8 mouse cellular contexts compared by ENCODE assay signal in the genomic region with DNA sequence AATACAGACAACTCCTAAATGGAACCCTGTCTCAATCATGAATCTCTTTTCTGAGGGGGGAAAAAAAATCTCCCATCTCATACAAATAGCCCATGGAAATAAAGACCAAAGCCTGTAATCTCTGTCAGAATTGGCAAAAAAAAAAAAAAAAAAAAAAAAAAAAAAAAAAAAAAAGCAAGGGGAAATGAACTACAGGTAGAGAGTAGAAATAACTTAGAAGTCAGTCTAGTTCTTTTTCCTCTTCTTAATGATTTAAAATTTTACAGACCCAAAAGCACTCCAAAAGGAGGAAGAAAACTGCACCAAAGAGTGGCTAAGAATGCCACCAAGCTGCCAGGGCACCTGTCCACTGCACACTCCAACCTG. TPM values are rescaled to one million over a fixed set of nuclear protein-coding genes. Genes with fewer than 3 reads are reported as not detected.
DNase-seq lines count a peak whose midpoint lies in the region; ATAC-seq and TF ChIP-seq lines count a peak whose summit lies in the region.

No protein-coding gene starts in this region.

- peak overlapping the region; percentile 88 for H3K4me2 ChIP-seq in kidney, postnatal 0 days (ENCODE audit: low read length)
- peak overlapping the region; percentile 100 for H3K4me2 ChIP-seq in embryonic facial prominence, embryonic 11.5 days (ENCODE audit: low read depth, low read length)
- H3K4me2 ChIP-seq in intestine, embryonic 14.5 days (ENCODE audit: low read length) = peak overlapping the region; percentile 98
- H3K4me2 ChIP-seq in myocyte (ENCODE audit: low read depth) = peak overlapping the region; percentile 92

- H3K4me3 ChIP-seq in kidney, postnatal 0 days (replicated peaks; ENCODE audit: low read depth, low read length) = peak overlapping the region; percentile 87
- peak overlapping the region; percentile 70 for H3K4me3 ChIP-seq in embryonic facial prominence, embryonic 11.5 days (ENCODE audit: low read depth, low read length)
- peak overlapping the region; percentile 71 for H3K4me3 ChIP-seq in intestine, embryonic 14.5 days (ENCODE audit: low read depth, low read length)
- H3K4me3 ChIP-seq in myocyte = peak overlapping the region; percentile 32

- ATAC-seq in kidney, postnatal 0 days (replicated peaks; ENCODE audit: low FRiP score, low read depth) = no peak
- no peak for ATAC-seq in embryonic facial prominence, embryonic 11.5 days (replicated peaks; ENCODE audit: insufficient number of reproducible peaks, low FRiP score, low TSS enrichment, low read depth)
- no peak for ATAC-seq in intestine, embryonic 14.5 days (replicated peaks; ENCODE audit: low FRiP score, low TSS enrichment, low read depth)

- TF ChIP-seq CTCF in kidney, postnatal 0 days (IDR thresholded peaks at IDR 0.05; ENCODE audit: low read depth) = no peak

- H3K36me3 ChIP-seq in kidney, postnatal 0 days (ENCODE audit: insufficient read depth, low read length) = no peaks in the 10 kb centered on the region
- no peaks in the 10 kb centered on the region for H3K36me3 ChIP-seq in embryonic facial prominence, embryonic 11.5 days (replicated peaks; ENCODE audit: control insufficient read depth, insufficient read depth, low read depth, low read length)
- no peaks in the 10 kb centered on the region for H3K36me3 ChIP-seq in intestine, embryonic 14.5 days (ENCODE audit: control insufficient read depth, insufficient read depth, low read length)
- no peaks in the 10 kb centered on the region for H3K36me3 ChIP-seq in myocyte (ENCODE audit: control insufficient read depth, insufficient read depth)

- peaks cover 35% of the 10 kb centered on the region for H3K79me2 ChIP-seq in myocyte (ENCODE audit: control insufficient read depth, insufficient read depth)

- no peaks in the 10 kb centered on the region for H3K27me3 ChIP-seq in kidney, postnatal 0 days (ENCODE audit: insufficient read depth, low read length)
- no peaks in the 10 kb centered on the region for H3K27me3 ChIP-seq in embryonic facial prominence, embryonic 11.5 days (ENCODE audit: control insufficient read depth, insufficient read depth, low read length)
- 0 out of 2 replicates have a peak, but pooled peaks cover 3% of the 10 kb centered on the region for H3K27me3 ChIP-seq in intestine, embryonic 14.5 days (replicated peaks; ENCODE audit: control insufficient read depth, insufficient read depth, low read length)
- no peaks in the 10 kb centered on the region for H3K27me3 ChIP-seq in myocyte (ENCODE audit: control insufficient read depth, insufficient read depth, insufficient read length)

- TF ChIP-seq POLR2A in myocyte (IDR thresholded peaks at IDR 0.05; ENCODE audit: insufficient read length, low read depth) = no peak

- H3K9ac ChIP-seq in kidney, postnatal 0 days (ENCODE audit: low read depth, low read length) = peak overlapping the region; percentile 74
- H3K9ac ChIP-seq in embryonic facial prominence, embryonic 11.5 days (replicated peaks; ENCODE audit: low read length) = no peak overlapping the region
- no peak overlapping the region for H3K9ac ChIP-seq in intestine, embryonic 14.5 days (ENCODE audit: low read length)

- H3K9me3 ChIP-seq in kidney, postnatal 0 days (replicated peaks; ENCODE audit: low read length) = no peaks in the 10 kb centered on the region
- H3K9me3 ChIP-seq in embryonic facial prominence, embryonic 11.5 days (replicated peaks; ENCODE audit: control insufficient read depth, low read length) = no peaks in the 10 kb centered on the region
- no peaks in the 10 kb centered on the region for H3K9me3 ChIP-seq in intestine, embryonic 14.5 days (ENCODE audit: control insufficient read depth, low read length)

- no peak overlapping the region; the same call in 1 of the 2 replicates for H3K27ac ChIP-seq in kidney, postnatal 0 days
- no peak overlapping the region for H3K27ac ChIP-seq in embryonic facial prominence, embryonic 11.5 days (replicated peaks; ENCODE audit: low read depth, low read length)
- no peak overlapping the region for H3K27ac ChIP-seq in intestine, embryonic 14.5 days (ENCODE audit: low read depth)

- intact Hi-C loops in left cerebral cortex, postnatal 25 days (cut with DNase I) = loop anchor here (2.0 to 10.0 kb wide), 3 partner anchors 141 to 297 kb away; no protein-coding TSS in a partner anchor

- no peaks in the 10 kb centered on the region; the same call in 1 of the 2 replicates for H3K4me1 ChIP-seq in kidney, postnatal 0 days (replicated peaks; ENCODE audit: insufficient read depth, low read length)
- H3K4me1 ChIP-seq in embryonic facial prominence, embryonic 11.5 days (ENCODE audit: control insufficient read depth, insufficient read depth, low read length) = no peaks in the 10 kb centered on the region
- H3K4me1 ChIP-seq in intestine, embryonic 14.5 days (replicated peaks; ENCODE audit: control insufficient read depth, insufficient read depth, low read length) = no peaks in the 10 kb centered on the region

- no peak for DNase-seq in kidney, postnatal 0 days (ENCODE audit: low spot score)
- no peak for DNase-seq in kidney, postnatal 25 days
- DNase-seq in embryonic facial prominence, embryonic 11.5 days (ENCODE audit: low spot score) = no peak
- no peak for DNase-seq in intestine, embryonic 14.5 days (ENCODE audit: low spot score)
- DNase-seq in thymus, postnatal 10 days (ENCODE audit: low spot score in 2 of 2) = no peak
- no peak for DNase-seq in cerebellum, postnatal 25 days
- no peak for DNase-seq in left cerebral cortex, postnatal 25 days (ENCODE audit: low spot score in 2 of 2)

- H3ac ChIP-seq in myocyte (ENCODE audit: control insufficient read depth, insufficient read length) = peak overlapping the region; percentile 69

TF ChIP-seq in myocyte, 11 proteins besides CTCF, POLR2A, EP300 and RAD21:
- TF ChIP-seq MYOG (IDR thresholded peaks at IDR 0.05; ENCODE audit: control insufficient read depth in 1 of 3, insufficient read depth in 1 of 3, insufficient read length in 2 of 3, low read depth in 2 of 3) (no peak), TCF3 (IDR thresholded peaks at IDR 0.05; ENCODE audit: insufficient read length, low read depth) (no peak), E2F4 (IDR thresholded peaks at IDR 0.05; ENCODE audit: insufficient read depth) (no peak), TCF12 (IDR thresholded peaks at IDR 0.05; ENCODE audit: insufficient read depth, poor library complexity, severe bottlenecking) (no peak), USF1 (IDR thresholded peaks at IDR 0.05; ENCODE audit: low read depth) (no peak), REST (IDR thresholded peaks at IDR 0.05; ENCODE audit: insufficient read depth, insufficient read length) (no peak), MAX (IDR thresholded peaks at IDR 0.05; ENCODE audit: low read depth) (no peak), SRF (IDR thresholded peaks at IDR 0.05; ENCODE audit: control insufficient read depth, insufficient read length, low read depth) (no peak), CEBPB (IDR thresholded peaks at IDR 0.05; ENCODE audit: insufficient read depth, poor library complexity, severe bottlenecking) (no peak), MYOD1 (IDR thresholded peaks at IDR 0.05; ENCODE audit: control insufficient read depth in 1 of 3, insufficient read length in 2 of 3, low read depth in 2 of 3) (no peak), POLR2AphosphoS2 (IDR thresholded peaks at IDR 0.05; ENCODE audit: insufficient read length, low read depth) (no peak)

RNA-seq across cellular contexts. Expression of a gene that starts 1.1 kb away (rescaled TPM):
- polyA plus RNA-seq in kidney, postnatal 0 days (2015; fragmentation: Nextera tagmentation; extraction: Ambion mirVana) = 5.5 and 6.7 TPM in 2 replicates
- polyA plus RNA-seq in embryonic facial prominence, embryonic 11.5 days (2014; fragmentation: Nextera tagmentation; extraction: Ambion mirVana) = 4.3 and 4.6 TPM in 2 replicates
- 7.8 and 10.2 TPM in 2 replicates for polyA plus RNA-seq in intestine, embryonic 14.5 days (2014; fragmentation: Nextera tagmentation; extraction: Ambion mirVana)
- 2.4 TPM for polyA plus RNA-seq in myocyte (2012; fragmentation: generic; extraction: Trizol)
- 1 to 10 TPM; 9.4 to 9.5 TPM for total RNA-seq in left cerebral cortex, postnatal 25 days (2021)

Comparison
In these comparisons a context has a peak if more than half of its experiments do, and no peak if none do; other contexts are left out.
1. H3K4me3 ChIP-seq: peak in every context shown above with its lines; median percentile 87 in kidney, postnatal 0 days; 71 in intestine, embryonic 14.5 days; 70 in embryonic facial prominence, embryonic 11.5 days; 32 in myocyte.